8 mouse cellular contexts compared by ENCODE assay signal in genomic region chr19:45235331-45235741, GRCm38 (mm10). TPM values are rescaled to one million over a fixed set of nuclear protein-coding genes. Genes with fewer than 3 reads are reported as not detected.
DNase-seq lines count a peak whose midpoint lies in the region; ATAC-seq lines count a peak whose summit lies in the region.

No protein-coding gene starts in this region.

- H3K9me3 ChIP-seq in kidney, embryonic 14.5 days (ENCODE audit: control insufficient read depth, low read length), result no peaks in the 10 kb centered on the region
- no peaks in the 10 kb centered on the region for H3K9me3 ChIP-seq in embryonic facial prominence, embryonic 15.5 days (replicated peaks)
- no peaks in the 10 kb centered on the region for H3K9me3 ChIP-seq in hindbrain, embryonic 16.5 days (ENCODE audit: control insufficient read depth, low read length)

- H3K9ac ChIP-seq in kidney, embryonic 14.5 days (ENCODE audit: low read depth, low read length), result no peak overlapping the region; the same call in 1 of the 2 replicates
- no peak overlapping the region for H3K9ac ChIP-seq in embryonic facial prominence, embryonic 15.5 days
- peak overlapping the region; percentile 64 for H3K9ac ChIP-seq in hindbrain, embryonic 16.5 days (ENCODE audit: low read depth, low read length)

- no peak for DNase-seq in kidney, adult 11 months
- DNase-seq in neural tube, embryonic 10.5 days (ENCODE audit: extremely low spot score, low spot score), result peak; percentile 59
- no peak for DNase-seq in urinary bladder, postnatal 14 days (ENCODE audit: low spot score)
- no peak for DNase-seq in thymus, postnatal 0 days (ENCODE audit: low spot score)

- WGBS in kidney, embryonic 14.5 days, result 0% methylated on average over 52 of the region's 53 CpGs
- under 1% methylated on average over 52 of the region's 53 CpGs for WGBS in embryonic facial prominence, embryonic 15.5 days
- under 1% methylated on average over 47 of the region's 53 CpGs for WGBS in hindbrain, embryonic 16.5 days

- peak overlapping the region; percentile 31 for H3K4me3 ChIP-seq in kidney, embryonic 14.5 days (ENCODE audit: low read length)
- H3K4me3 ChIP-seq in embryonic facial prominence, embryonic 15.5 days (replicated peaks), result peak overlapping the region; percentile 38
- peak overlapping the region; percentile 48 for H3K4me3 ChIP-seq in hindbrain, embryonic 16.5 days (ENCODE audit: low read length)

- H3K4me1 ChIP-seq in kidney, embryonic 14.5 days (ENCODE audit: control insufficient read depth, insufficient read depth, low read length), result peaks cover 30% of the 10 kb centered on the region
- peaks cover 47% of the 10 kb centered on the region for H3K4me1 ChIP-seq in embryonic facial prominence, embryonic 15.5 days
- H3K4me1 ChIP-seq in hindbrain, embryonic 16.5 days (ENCODE audit: control insufficient read depth, insufficient read depth, low read depth, low read length), result peaks cover 8% of the 10 kb centered on the region

- no peaks in the 10 kb centered on the region for H3K36me3 ChIP-seq in kidney, embryonic 14.5 days (ENCODE audit: control insufficient read depth, insufficient read depth, low read length)
- H3K36me3 ChIP-seq in embryonic facial prominence, embryonic 15.5 days, result no peaks in the 10 kb centered on the region
- H3K36me3 ChIP-seq in hindbrain, embryonic 16.5 days (ENCODE audit: control insufficient read depth, insufficient read depth, low read length), result no peaks in the 10 kb centered on the region

- peak overlapping the region; percentile 37 for H3K4me2 ChIP-seq in kidney, embryonic 14.5 days (replicated peaks; ENCODE audit: low read depth, low read length)
- peak overlapping the region; percentile 55 for H3K4me2 ChIP-seq in embryonic facial prominence, embryonic 15.5 days (replicated peaks)
- H3K4me2 ChIP-seq in hindbrain, embryonic 16.5 days (ENCODE audit: low read length), result peak overlapping the region; percentile 53

- peaks cover 98% of the 10 kb centered on the region for H3K27me3 ChIP-seq in kidney, embryonic 14.5 days (ENCODE audit: control insufficient read depth, insufficient read depth, low read length)
- H3K27me3 ChIP-seq in embryonic facial prominence, embryonic 15.5 days, result peaks cover 95% of the 10 kb centered on the region
- peaks cover 34% of the 10 kb centered on the region for H3K27me3 ChIP-seq in hindbrain, embryonic 16.5 days (replicated peaks; ENCODE audit: control insufficient read depth, insufficient read depth, low read length)

- H3K27ac ChIP-seq in kidney, embryonic 14.5 days (ENCODE audit: low read depth, low read length), result no peak overlapping the region
- no peak overlapping the region for H3K27ac ChIP-seq in embryonic facial prominence, embryonic 15.5 days (replicated peaks)
- H3K27ac ChIP-seq in hindbrain, embryonic 16.5 days (ENCODE audit: low read depth, low read length), result peak overlapping the region; percentile 84

- ATAC-seq in kidney, embryonic 14.5 days (ENCODE audit: low FRiP score, low TSS enrichment), result no peak
- no peak for ATAC-seq in embryonic facial prominence, embryonic 15.5 days (ENCODE audit: insufficient number of reproducible peaks, low FRiP score, low TSS enrichment, low read depth)
- ATAC-seq in hindbrain, embryonic 16.5 days, result no peak
- no peak for ATAC-seq in activated CD4-positive, CD25-positive, alpha-beta regulatory T cell, adult 4 months

RNA-seq across cellular contexts. Expression of gene Lbx1, which starts 0.3 kb away (rescaled TPM):
- polyA plus RNA-seq in kidney, embryonic 14.5 days (2014; fragmentation: Nextera tagmentation; extraction: Ambion mirVana), result 0.11 TPM in 1 of 2 replicates, not detected in the other
- 0.49 and 0.75 TPM in 2 replicates for polyA plus RNA-seq in embryonic facial prominence, embryonic 15.5 days (2015; fragmentation: Nextera tagmentation; extraction: Ambion mirVana)
- 6.9 and 7.3 TPM in 2 replicates for polyA plus RNA-seq in hindbrain, embryonic 16.5 days (2015; fragmentation: Nextera tagmentation; extraction: Ambion mirVana)
- polyA plus RNA-seq in activated CD4-positive, CD25-positive, alpha-beta regulatory T cell, adult 4 months (2017; shearing (Covaris generic)), result not detected
- not detected in 2 replicates for polyA plus RNA-seq in thymus, postnatal 0 days (2015; fragmentation: Nextera tagmentation; extraction: Ambion mirVana)
